Mouse (Mus musculus): ENCODE measurements at regions not wholly inside any gene's neighbourhood (a gene's known extent, or its start where the extent isn't known, plus 50 kb on each side); places are given as distances from the start of the nearest gene placed in this dataset.

- peak in 1 of 2 experiments; percentile 13 for DNase-seq
Observed at GRCm38 (mm10) chr8:26888050-26888449, 89.1 kb upstream of the Zfp703 start.

DNA sequence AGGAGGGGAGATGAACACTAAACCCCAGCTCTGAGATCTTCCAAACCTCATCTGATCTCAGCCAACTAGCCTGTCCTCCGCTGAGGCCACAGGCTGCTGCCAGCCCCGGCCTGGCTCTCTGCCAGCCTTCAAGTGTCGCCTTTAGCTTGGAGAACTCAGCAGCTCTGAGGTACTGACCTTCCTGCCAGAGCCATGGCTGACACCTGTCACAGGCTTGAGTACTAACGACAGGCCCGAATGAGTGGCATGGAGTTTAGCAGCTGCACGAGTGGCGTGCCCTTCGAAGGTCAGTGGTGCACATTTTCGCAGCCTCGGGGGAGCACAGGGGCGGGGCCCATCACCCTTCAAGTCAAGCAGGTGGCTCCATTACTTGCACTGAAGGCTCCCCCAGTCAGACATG lies 85.2 kb upstream of the Zfp703 start:
- DNase-seq = peak in 1 of 2 experiments; percentile 40

DNA sequence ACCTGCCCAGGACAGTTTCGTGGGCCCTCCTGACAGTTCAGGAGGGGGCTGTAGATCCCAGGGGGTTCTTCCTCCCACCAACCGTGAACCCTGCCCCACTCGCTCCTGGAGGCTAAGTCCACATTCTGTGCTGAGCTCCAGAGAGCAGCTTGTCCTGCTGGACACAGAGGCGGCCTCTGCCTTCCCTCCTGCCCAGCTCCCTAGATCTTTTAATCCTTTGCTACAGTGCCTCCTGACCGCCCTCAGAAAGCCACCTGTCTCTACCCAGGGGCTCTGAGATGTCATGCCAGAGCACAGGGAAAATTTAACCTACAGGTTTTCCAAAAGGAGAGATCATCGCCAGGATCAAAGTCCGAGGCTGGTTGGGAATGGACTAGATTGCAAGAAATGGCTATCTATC lies 84.7 kb upstream of the Zfp703 start:
- DNase-seq = no peak

DNA sequence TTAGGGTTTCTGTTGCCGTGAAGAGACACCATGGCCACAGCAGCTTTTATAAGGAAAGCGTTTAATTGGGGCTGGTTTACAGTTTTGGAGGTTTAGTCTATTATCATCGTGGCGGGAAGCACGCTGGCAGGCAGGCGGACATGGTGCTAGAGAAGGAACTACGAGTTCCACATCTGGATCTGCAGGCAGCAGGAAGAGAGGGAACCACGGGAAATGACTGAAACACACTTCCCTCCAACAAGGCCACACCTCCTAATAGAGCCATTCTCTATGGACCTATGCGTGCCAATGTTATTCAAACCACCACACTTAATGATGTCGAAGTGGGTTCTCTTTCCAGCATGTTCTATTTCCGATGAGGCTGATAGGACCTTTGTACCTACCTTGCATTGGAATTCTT lies 81.3 kb upstream of the Zfp703 start:
- no peak for DNase-seq

DNA sequence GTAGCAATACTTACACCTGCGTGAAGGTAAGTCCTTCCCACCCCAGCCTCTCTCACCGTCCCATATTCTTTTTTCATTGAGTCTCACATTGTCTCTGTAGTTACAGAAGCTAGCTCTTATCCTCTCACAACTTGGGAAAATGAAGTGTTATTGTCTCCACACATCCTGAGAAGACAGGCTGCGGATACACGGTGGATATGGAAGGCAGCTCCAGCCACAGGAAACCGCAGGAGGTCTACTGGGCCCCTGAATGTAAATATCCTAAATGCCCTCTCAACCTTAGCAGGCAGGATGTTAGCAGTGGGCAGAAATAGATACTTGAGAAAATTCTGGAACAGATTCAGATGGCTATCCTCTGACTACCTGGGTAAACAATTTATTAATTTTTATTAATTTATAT lies 73.8 kb upstream of the Zfp703 start:
- no peak for DNase-seq

DNA sequence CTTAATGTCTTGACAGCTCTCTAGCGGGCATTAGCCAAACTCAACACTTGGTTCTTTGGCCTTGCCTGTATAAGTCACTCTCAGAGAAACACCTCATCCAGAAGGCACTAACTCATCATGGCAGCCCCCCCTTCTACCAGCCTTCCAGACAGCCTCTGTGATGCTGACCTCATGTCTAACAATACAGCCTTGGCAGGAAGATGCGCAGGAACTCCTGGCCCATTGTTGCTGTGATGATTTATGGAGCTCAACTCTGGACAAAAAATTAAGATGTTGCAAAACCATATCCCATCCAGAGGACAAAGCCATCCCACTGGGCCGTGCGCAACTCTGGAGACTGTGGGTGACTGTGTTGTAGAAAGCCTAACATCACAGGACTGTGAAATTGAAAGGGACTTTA lies 70.9 kb upstream of the Zfp703 start:
- peak; percentile 26 to 52 for DNase-seq

DNA sequence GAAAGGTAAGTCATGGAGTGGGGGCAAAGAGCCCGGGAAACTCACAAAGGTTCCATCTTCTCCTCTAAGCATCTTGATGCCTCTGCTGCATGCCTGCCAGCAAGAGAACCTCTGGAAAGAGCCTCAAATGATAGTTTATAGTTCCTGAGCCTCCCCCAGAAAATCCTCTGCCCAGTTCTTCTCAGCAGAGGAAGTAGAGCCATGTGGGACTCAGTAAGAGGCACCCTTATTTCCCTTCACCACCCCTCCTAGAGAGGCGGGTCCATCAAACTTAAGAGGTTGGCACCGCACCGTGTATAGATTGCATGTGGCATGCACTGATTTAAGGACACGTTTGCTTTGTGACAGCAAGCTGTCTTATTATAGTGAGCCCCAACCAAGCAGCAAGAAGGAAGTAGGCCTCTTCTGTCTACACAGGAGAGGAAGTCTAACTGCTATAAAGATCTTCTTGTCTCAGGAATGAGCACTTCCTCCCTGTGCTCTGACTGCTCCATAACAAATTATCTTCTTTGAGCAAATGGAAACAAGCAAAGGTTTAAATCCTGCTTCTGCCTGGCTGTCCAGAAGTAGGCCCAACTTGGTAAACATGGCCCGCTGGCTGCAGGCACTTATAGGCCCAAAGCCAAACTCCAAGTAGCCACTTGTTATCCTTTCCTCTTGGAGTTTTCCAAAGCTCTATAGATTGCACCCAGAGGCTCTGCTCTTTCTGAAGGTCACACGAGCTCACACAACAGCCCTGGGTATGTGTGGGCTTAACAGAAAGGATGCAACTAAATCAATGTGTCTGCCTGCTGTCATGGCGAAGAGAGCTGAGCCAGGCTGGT lies 69.6 kb upstream of the Zfp703 start:
- no peak for DNase-seq

DNA sequence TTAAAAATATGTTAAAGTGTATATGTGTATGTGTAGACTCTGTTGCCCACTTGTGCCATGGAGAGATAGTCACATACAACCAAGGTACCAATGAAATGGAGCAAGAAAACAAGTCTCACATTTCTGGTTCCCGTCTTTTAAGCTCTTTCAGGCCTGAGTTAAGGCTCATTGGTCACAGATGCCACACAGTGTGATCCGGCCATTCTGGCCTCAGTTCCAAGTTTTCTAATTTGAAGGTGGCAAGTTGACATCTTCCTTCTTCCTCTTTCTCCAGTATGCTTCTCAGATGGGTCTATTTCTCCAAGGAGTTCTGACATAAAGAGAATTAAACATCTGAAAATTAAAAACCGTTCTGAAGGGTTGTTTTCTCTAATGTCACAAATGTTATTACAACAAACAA lies 66.9 kb upstream of the Zfp703 start:
- no peak for DNase-seq

GRCm38 (mm10) chr8:26913562-26914529 lies 63.3 kb upstream of the Zfp703 start:
- DNase-seq = no peak

- DNase-seq = no peak
Observed at GRCm38 (mm10) chr8:26915731-26916130, 61.4 kb upstream of the Zfp703 start.

- DNase-seq = no peak
Observed at GRCm38 (mm10) chr8:26921531-26922177, 55.5 kb upstream of the Zfp703 start.

DNA sequence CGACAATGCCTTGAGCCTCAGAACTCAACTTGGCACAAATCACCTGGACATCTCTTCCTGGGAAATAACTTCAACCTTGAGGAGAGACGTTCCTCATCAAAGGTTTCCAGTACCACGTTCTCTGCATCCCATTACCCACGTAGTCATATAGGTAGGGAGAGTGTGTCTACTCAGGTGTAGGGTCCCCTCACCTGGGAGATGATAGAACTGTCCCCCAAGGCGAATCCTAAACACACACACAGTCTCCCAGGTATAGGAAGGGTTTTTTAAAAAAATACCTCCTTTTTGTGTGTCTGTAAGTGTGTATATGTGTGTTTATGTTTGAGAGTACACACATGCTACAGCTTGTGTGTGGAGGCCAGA lies 55.0 kb upstream of the Zfp703 start:
- DNase-seq = no peak

- DNase-seq = no peak
Observed at GRCm38 (mm10) chr8:26923166-26923565, 54.0 kb upstream of the Zfp703 start.

Measured in kidney, postnatal 36 days (tissue).